Mouse (Mus musculus) intestine, embryonic 15.5 days (tissue): ENCODE measurements around the gene Hdac7. TPM values are rescaled to one million over a fixed set of nuclear protein-coding genes. Genes with fewer than 3 reads are reported as not detected.

Experiments
- ATAC-seq: fragments of 200-750 bp; cut with Nextera tagmentation; 2 replicates; pipeline ENCODE4 v1.8.0; 2017; ENCODE audit warnings: moderate TSS enrichment, moderate library complexity
- H3K27ac ChIP-seq: fragments of 300-500 bp; sonication (generic); 2 replicates; pipeline ENCODE4 v1.5.1; 2015; ENCODE audit warnings: mild to moderate bottlenecking, inconsistent platforms
- H3K27me3 ChIP-seq: fragments of 300-500 bp; sonication (generic); replicated peaks from 2 replicates; pipeline ENCODE4 v1.6.1; 2015; ENCODE audit warnings: inconsistent platforms
- H3K36me3 ChIP-seq: fragments of 300-500 bp; sonication (generic); 2 replicates; pipeline ENCODE4 v1.6.1; 2015; ENCODE audit warnings: inconsistent platforms
- H3K4me1 ChIP-seq: fragments of 300-500 bp; sonication (generic); replicated peaks from 2 replicates; pipeline ENCODE4 v1.6.1; 2015; ENCODE audit warnings: inconsistent platforms
- H3K4me2 ChIP-seq: fragments of 300-500 bp; sonication (generic); replicated peaks from 2 replicates; pipeline ENCODE4 v1.6.1; 2015; ENCODE audit warnings: mild to moderate bottlenecking, inconsistent platforms
- H3K4me3 ChIP-seq: fragments of 300-500 bp; sonication (generic); replicated peaks from 2 replicates; pipeline ENCODE4 v1.5.1; 2015; ENCODE audit warnings: inconsistent platforms
- H3K9ac ChIP-seq: fragments of 300-500 bp; sonication (generic); 2 replicates; pipeline ENCODE4 v1.6.1; 2015; ENCODE audit warnings: inconsistent platforms
- H3K9me3 ChIP-seq: fragments of 300-500 bp; sonication (generic); 2 replicates; pipeline ENCODE4 v1.6.1; 2016; ENCODE audit warnings: inconsistent platforms
- WGBS: fragments of 180-500 bp; shearing (Covaris S2); methylation state at CpG from one replicate; pipeline ENCODE4 v1.1.7; 2015; 5-methylcytosine and 5-hydroxymethylcytosine counted together
- polyA plus RNA-seq: library from polyadenylated mRNA; unstranded; fragments of >200 nt; fragmentation: Nextera tagmentation; extraction: Ambion mirVana; gene quantifications from 2 replicates; pipeline ENCODE4 v1.2.1, GENCODE M21; 2015

Hdac7 gene
- polyA plus RNA-seq, 1 experiment from 2014 or later: 18.0 TPM

DNA sequence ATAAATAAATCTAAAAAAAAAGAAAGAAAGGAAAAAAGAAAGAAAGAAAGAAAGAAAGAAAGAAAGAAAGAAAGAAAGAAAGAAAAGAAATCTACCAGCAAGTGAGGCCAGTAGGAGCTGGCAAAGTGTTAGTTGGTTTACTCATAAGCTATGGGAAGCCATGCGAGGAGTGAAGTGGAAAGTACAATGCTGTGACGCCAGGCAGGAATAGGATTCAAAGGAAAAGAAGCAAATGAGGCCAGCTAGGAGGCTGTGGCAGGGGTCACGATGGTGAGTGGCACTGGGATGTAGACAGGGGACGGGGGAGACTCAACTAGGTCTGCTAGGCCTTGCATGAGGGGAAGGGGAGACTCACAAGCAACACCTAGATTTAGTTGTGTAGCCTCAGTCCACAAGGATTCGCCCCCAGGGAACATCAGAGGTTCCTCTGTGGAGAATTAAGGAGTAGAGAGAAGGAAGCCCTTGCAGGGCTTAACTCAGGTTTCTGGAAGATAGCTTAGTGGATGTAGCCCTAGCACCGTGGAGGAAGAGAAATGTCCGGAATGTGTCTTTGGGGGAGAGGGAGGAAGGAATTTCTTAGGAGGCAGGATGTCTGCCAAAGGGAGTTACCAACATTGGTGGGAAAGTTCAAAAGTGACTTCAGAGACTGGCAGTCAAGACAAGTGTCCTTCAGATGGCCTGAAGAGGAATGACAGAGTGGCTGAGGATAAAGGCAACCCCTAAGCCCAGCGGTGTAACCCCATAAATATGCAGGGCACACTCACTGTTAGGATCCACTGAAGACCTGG lies 65.8 kb downstream of the Hdac7 start, which contains the start of gene Slc48a1:
Slc48a1 (plus strand) TSS at position 210 of the 788 bp plus-strand sequence.
- no peak for ATAC-seq
- Histone ChIP-seq H3K4me2 (no peak within 1 kb of the TSS), H3K27ac (no peak within 1 kb of the TSS), H3K36me3 (no peaks in the 10 kb centered on the region), H3K4me1 (peaks cover 16% of the 10 kb centered on the region), H3K9me3 (no peaks in the 10 kb centered on the region), H3K9ac (no peak within 1 kb of the TSS), H3K4me3 (no peak within 1 kb of the TSS), H3K27me3 (no peaks in the 10 kb centered on the region)
- WGBS: 63% methylated on average over 8 of the region's 8 CpGs

DNA sequence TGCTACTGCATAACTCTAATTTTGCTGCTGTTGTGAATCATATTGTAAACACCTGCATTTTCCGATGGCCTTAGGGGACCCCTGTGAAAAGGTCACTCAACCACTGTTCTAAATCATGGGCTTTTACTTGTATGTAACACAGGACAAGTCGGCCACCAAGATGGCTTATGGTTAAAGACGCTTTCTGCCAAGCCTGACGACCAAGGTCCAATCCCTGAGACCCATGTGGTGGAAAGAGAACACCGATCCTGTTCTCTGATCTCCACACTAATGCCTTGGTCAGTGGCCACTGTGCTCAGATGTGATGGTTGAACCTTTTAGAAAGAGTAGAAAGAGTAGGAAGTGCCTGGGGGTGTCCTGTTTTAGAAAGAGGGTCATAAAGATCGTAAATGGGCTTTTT lies 67.4 kb downstream of the Hdac7 start:
- no peak overlapping the region for H3K9ac ChIP-seq
- H3K36me3 ChIP-seq: no peaks in the 10 kb centered on the region
- peaks cover 21% of the 10 kb centered on the region for H3K4me1 ChIP-seq

GRCm38 (mm10) chr15:97776514-97776913 lies 67.8 kb downstream of the Hdac7 start:
- peak; percentile 74 for ATAC-seq
- Histone ChIP-seq H3K27me3 (no peaks in the 10 kb centered on the region), H3K36me3 (no peaks in the 10 kb centered on the region), H3K4me1 (peaks cover 21% of the 10 kb centered on the region), H3K4me2 (no peak overlapping the region), H3K27ac (no peak overlapping the region), H3K9me3 (no peaks in the 10 kb centered on the region), H3K9ac (no peak overlapping the region), H3K4me3 (no peak overlapping the region)
- 15% methylated on average over 8 of the region's 8 CpGs for WGBS

More for the DNA sequence above, 67.4 kb downstream of the Hdac7 start:
- ATAC-seq: no peak
- Histone ChIP-seq H3K4me3 (no peak overlapping the region), H3K4me2 (no peak overlapping the region), H3K27ac (no peak overlapping the region), H3K9me3 (no peaks in the 10 kb centered on the region), H3K27me3 (no peaks in the 10 kb centered on the region)
- 78% methylated on average over 6 of the region's 6 CpGs for WGBS

DNA sequence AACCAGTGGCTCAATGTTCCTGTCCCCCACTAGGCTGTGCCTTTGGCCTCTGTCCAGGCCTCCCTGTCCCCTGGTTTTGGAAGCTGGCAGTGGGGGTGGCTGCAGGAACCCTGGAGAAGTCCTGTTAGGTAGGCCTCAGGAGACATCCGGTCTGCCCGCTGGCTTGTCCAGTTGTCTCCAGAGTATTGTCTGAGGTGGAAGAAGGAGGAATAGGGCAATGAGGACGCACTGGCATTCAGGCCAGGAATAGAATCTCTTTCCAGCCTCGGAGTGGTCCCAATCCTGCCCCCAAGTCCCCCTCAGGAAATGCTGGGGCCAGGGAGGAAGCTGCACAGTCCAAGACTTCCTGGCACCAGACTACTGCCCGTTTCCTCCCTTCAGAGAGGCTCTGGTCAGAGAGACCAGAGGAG lies 70.3 kb downstream of the Hdac7 start:
- Histone ChIP-seq H3K9ac (no peak overlapping the region), H3K4me3 (no peak overlapping the region), H3K27me3 (0 out of 2 replicates have a peak, but pooled peaks cover 9% of the 10 kb centered on the region), H3K36me3 (no peaks in the 10 kb centered on the region), H3K4me1 (peaks cover 21% of the 10 kb centered on the region), H3K4me2 (no peak overlapping the region), H3K27ac (peak overlapping the region; percentile 64), H3K9me3 (no peaks in the 10 kb centered on the region)
- 61% methylated on average over 5 of the region's 5 CpGs for WGBS
- no peak for ATAC-seq

GRCm38 (mm10) chr15:97773108-97773507 lies 71.2 kb downstream of the Hdac7 start:
- H3K4me1 ChIP-seq: peaks cover 25% of the 10 kb centered on the region
- H3K9me3 ChIP-seq: no peaks in the 10 kb centered on the region
- H3K9ac ChIP-seq: no peak overlapping the region
- ATAC-seq: peak; percentile 67
- H3K4me2 ChIP-seq: peak overlapping the region; percentile 9
- 22% methylated on average over 5 of the region's 5 CpGs for WGBS
- H3K4me3 ChIP-seq: no peak overlapping the region
- 0 out of 2 replicates have a peak, but pooled peaks cover 9% of the 10 kb centered on the region for H3K27me3 ChIP-seq
- no peaks in the 10 kb centered on the region for H3K36me3 ChIP-seq
- H3K27ac ChIP-seq: peak overlapping the region; percentile 64

DNA sequence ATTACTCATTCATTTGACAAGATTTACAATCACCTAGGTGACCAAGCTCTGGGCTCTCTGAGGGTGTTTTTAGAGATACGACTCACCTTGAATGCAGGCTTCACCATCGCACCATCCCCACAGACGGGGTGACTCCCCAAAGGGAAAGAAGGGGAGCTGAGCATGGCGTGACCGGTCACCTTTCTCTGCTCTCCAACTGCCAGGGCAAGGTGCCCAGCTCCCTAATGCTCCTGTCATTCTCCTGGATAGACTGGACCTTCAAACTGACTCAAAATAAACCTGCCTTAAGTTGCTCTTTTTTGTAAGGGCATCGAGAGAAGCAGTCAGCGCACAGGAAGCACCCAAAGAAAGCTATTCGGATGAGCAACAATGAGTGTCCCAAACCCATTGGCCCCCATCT lies 74.0 kb downstream of the Hdac7 start:
- no peak overlapping the region for H3K27ac ChIP-seq
- no peaks in the 10 kb centered on the region for H3K36me3 ChIP-seq
- peaks cover 21% of the 10 kb centered on the region for H3K27me3 ChIP-seq
- H3K4me2 ChIP-seq: no peak overlapping the region
- no peaks in the 10 kb centered on the region for H3K9me3 ChIP-seq
- 76% methylated on average over 8 of the region's 8 CpGs for WGBS
- H3K9ac ChIP-seq: no peak overlapping the region
- H3K4me1 ChIP-seq: peaks cover 43% of the 10 kb centered on the region
- ATAC-seq: no peak
- H3K4me3 ChIP-seq: no peak overlapping the region

DNA sequence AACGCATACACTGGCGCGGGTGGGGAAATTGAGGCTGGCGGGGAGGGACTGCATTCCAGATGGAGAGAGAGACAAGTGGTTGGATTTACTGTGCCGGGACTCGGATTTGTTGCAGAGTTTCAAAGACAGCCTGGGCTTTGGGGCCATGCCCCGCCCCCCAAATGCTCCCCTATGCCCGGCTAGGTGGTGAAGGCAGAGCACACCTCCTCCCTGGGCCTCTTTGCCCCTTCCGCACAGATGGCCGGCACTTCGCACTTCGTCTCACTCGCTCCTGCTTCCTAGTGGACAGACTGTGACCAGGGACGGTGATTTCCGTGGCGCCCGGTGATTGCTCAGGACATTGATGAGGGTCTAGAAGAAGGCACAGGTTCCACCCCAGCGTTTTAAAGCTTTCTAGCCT lies 76.1 kb downstream of the Hdac7 start:
- H3K36me3 ChIP-seq: no peaks in the 10 kb centered on the region
- H3K4me2 ChIP-seq: peak overlapping the region; percentile 97
- H3K9me3 ChIP-seq: no peaks in the 10 kb centered on the region
- H3K27ac ChIP-seq: peak overlapping the region; percentile 33
- peak; percentile 46 for ATAC-seq
- H3K4me1 ChIP-seq: peaks cover 34% of the 10 kb centered on the region
- H3K9ac ChIP-seq: peak overlapping the region; percentile 51
- peak overlapping the region; percentile 52 for H3K4me3 ChIP-seq
- H3K27me3 ChIP-seq: peaks cover 21% of the 10 kb centered on the region
- WGBS: under 1% methylated on average over 18 of the region's 18 CpGs

DNA sequence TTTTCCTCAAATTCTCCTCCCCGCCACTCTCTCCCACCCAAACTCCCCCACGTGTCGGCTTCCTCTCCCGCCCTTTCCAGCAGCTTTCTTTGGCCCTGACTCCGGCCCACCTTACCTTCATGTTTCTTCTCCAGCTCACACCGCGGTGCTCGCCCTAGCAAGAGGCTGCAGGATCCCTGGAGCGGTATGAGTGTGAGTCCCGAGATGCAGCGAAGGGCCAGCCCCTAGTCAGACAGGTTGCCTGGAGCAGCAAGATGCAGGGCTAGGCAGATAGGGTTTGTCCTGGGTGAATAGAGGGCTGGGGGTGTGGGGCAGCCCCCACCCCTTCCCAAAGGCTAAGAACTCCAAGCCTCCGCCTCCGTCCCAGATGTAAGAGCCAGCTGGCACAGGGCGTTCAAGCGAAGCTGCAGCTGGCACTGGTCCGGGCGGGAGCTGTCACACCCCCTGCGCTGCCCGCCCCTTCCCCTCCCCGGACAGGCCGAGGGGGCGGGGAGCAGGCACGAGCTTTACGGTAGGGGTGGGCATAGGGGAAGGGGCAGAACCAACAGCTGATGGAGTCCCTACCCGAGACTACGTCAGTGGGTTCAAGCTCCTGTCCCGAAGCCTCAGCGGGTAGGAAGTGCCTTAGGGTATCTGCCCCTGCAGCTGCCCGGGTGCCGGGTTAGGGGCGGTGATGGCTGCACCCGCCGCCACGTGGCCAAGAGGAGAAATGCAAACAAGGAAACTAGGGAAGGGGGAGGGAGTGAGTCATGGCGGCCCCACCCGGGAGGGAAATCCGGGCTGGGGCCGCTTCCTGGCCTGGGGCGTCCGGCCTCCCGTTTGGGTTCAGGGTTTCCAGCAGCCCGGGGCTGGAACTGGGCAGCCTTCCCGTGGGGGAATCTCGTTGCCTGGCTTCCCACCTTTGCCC lies 76.8 kb downstream of the Hdac7 start, which contains the start of gene Rapgef3:
Rapgef3 (minus strand) TSS at position 693 of the 907 bp plus-strand sequence.
- H3K27me3 ChIP-seq: peaks cover 21% of the 10 kb centered on the region
- H3K36me3 ChIP-seq: no peaks in the 10 kb centered on the region
- WGBS: 1% methylated on average over 44 of the region's 44 CpGs
- H3K9me3 ChIP-seq: no peaks in the 10 kb centered on the region
- peak within 1 kb of the TSS; percentile 40 for H3K27ac ChIP-seq
- peak within 1 kb of the TSS; percentile 52 for H3K4me3 ChIP-seq
- peak within 1 kb of the TSS; percentile 97 for H3K4me2 ChIP-seq
- ATAC-seq: peak; percentile 81
- peaks cover 30% of the 10 kb centered on the region for H3K4me1 ChIP-seq
- peak within 1 kb of the TSS; percentile 51 for H3K9ac ChIP-seq

DNA sequence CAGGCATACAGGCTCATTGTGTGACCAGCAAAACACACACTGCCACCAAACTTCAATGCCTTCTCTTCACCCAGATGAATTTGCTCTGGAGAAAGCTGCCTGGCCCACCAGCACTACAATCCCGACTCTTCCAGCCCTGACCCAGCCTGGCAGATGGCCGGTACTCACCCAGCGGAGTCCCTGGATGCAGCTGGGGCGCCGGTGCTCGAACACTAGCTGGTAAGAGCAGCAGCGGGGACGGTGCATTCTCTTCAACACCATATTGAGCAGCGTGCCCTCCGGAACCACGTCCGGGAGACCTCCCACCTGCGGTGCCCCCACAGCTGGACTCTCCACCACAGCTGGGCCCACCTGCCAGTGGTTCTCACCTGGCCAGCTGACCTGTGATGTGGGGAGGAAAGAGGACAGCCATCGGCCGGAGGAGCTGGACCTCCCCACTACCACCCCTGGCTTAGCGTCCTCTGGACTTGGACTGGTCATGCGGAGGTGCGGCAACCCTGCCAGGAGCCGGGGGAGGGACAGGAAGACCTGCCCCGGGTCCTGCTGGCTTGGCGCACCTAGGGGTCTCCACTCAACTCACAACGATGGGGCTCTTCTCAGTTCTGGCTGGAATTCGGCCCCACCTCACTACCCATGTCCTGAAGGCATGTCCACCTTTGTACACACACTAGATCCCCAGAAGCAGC lies 77.6 kb downstream of the Hdac7 start:
- H3K27ac ChIP-seq: no peak overlapping the region
- H3K27me3 ChIP-seq: peaks cover 21% of the 10 kb centered on the region
- H3K4me1 ChIP-seq: peaks cover 25% of the 10 kb centered on the region
- H3K36me3 ChIP-seq: no peaks in the 10 kb centered on the region
- ATAC-seq: 0 out of 2 replicates have a peak, but pooled peaks have one; percentile 1
- peak overlapping the region; percentile 97 for H3K4me2 ChIP-seq
- WGBS: 14% methylated on average over 23 of the region's 23 CpGs
- H3K4me3 ChIP-seq: peak overlapping the region; percentile 52
- H3K9me3 ChIP-seq: no peaks in the 10 kb centered on the region
- H3K9ac ChIP-seq: peak overlapping the region; percentile 51

DNA sequence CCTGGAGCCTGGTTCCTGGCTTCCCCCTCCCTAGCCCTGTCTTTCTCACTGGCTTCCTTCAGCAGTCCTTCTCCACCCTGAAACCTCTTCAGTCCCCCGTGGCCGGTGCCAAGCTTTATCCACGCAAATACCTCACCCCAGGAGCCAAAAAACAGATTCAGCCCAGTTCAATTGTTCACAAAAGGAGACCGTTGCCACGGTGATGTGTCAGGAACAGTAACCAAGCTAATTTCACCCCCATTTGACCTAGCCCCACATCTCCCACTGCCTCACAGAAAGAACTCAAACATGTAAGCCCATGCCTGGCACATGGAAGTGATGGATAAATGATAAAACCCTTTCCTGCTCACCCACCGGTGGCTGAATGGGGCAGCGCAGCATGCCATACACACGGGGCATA lies 78.1 kb downstream of the Hdac7 start:
- H3K4me2 ChIP-seq: peak overlapping the region; percentile 97
- no peak for ATAC-seq
- H3K9me3 ChIP-seq: no peaks in the 10 kb centered on the region
- 34% methylated on average over 8 of the region's 8 CpGs for WGBS
- H3K36me3 ChIP-seq: no peaks in the 10 kb centered on the region
- H3K27ac ChIP-seq: no peak overlapping the region
- H3K27me3 ChIP-seq: peaks cover 21% of the 10 kb centered on the region
- H3K9ac ChIP-seq: 0 out of 2 replicates have a peak overlapping the region, but pooled peaks have one; percentile 51
- H3K4me3 ChIP-seq: peak overlapping the region; percentile 52
- H3K4me1 ChIP-seq: peaks cover 25% of the 10 kb centered on the region

- Histone ChIP-seq H3K4me3 (no peak overlapping the region), H3K36me3 (no peaks in the 10 kb centered on the region), H3K9ac (no peak overlapping the region), H3K27me3 (peaks cover 21% of the 10 kb centered on the region), H3K4me2 (no peak overlapping the region), H3K9me3 (no peaks in the 10 kb centered on the region), H3K4me1 (peaks cover 25% of the 10 kb centered on the region), H3K27ac (no peak overlapping the region)
- no peak for ATAC-seq
- 44% methylated on average over 13 of the region's 13 CpGs for WGBS
Observed at GRCm38 (mm10) chr15:97765090-97765794, 79.1 kb downstream of the Hdac7 start.
